Mouse (Mus musculus): ENCODE measurements around the gene Gm27027.

- no peak for TF ChIP-seq CTCF (IDR thresholded peaks at IDR 0.05; ENCODE audit: low read depth)
- no peak for TF ChIP-seq EP300 (optimal IDR thresholded peaks at IDR 0.05)
Measured at GRCm38 (mm10) chr2:93996254-93996653, at the start of gene Gm27027.

All from stomach, postnatal 0 days (tissue).